Mouse (Mus musculus): ENCODE data around the gene Olfr1124. TPM values are rescaled to one million over a fixed set of nuclear protein-coding genes. Genes with fewer than 3 reads are reported as not detected.

The Olfr1124 gene
- polyA plus RNA-seq, 1 experiment = not detected

DNA sequence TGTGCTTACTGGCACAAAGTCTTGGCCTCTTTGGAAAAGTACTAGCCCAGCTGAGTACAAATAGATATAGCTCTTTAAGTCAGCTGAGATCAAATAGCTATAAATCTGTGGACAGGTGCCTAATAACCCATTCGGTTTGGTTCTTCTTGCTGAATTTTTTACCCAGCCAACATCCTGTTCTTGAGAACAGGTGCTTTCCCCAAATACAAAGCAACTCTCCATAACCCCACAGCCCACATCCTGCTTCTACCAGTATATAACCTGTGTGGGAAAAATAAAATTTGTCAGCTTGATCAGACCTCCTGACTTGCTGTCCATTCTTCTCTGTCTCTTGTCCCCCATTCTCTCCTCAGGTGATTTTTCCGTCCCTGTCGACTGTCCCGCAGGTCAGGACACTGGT, 31.7 kb downstream of the Olfr1124 start:
- Histone ChIP-seq H3K27ac (ENCODE audit: control insufficient read depth, insufficient read depth, low read depth, low read length) (no peak overlapping the region), H3K4me3 (ENCODE audit: control insufficient read depth, low read depth, low read length) (no peak overlapping the region), H3K36me3 (ENCODE audit: control insufficient read depth, insufficient read depth, low read length) (no peaks in the 10 kb centered on the region), H3K27me3 (ENCODE audit: control insufficient read depth, insufficient read depth, low read length) (no peaks in the 10 kb centered on the region), H3K4me1 (ENCODE audit: control insufficient read depth, insufficient read depth, low read length) (no peaks in the 10 kb centered on the region)
- TF ChIP-seq POLR2A (IDR thresholded peaks at IDR 0.05; ENCODE audit: control insufficient read depth, low read depth, low read length) (no peak), CTCF (IDR thresholded peaks at IDR 0.05; ENCODE audit: control insufficient read depth, insufficient read depth, insufficient replicate concordance, low read depth, low read length) (no peak)

- no peak overlapping the region for H3K4me3 ChIP-seq (ENCODE audit: control insufficient read depth, low read depth, low read length)
- H3K27me3 ChIP-seq (ENCODE audit: control insufficient read depth, insufficient read depth, low read length) = no peaks in the 10 kb centered on the region
- TF ChIP-seq POLR2A (IDR thresholded peaks at IDR 0.05; ENCODE audit: control insufficient read depth, low read depth, low read length) = no peak
Measured at GRCm38 (mm10) chr2:87480207-87480606, 50.1 kb downstream of the Olfr1124 start.

DNA sequence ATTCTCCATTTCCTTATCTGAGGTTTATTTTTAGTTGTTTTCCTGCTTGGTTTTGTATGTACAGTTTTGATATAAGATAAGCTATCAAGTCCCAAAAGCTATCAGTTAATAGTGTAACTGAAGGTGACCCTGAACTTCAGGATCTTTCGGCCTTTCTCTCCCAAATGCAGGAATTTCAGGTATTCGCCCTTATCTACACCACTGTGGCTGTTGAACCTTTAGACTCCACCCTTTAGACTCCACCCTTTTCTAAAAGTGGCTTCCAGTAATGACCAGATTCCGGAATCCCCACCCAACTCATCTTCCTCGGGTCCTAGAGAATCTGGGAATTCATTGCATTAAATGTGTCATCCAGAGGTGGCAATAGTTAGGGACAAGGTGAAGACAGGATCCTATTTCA, 51.1 kb downstream of the Olfr1124 start:
- Histone ChIP-seq H3K27ac (ENCODE audit: control insufficient read depth, insufficient read depth, low read depth, low read length) (no peak overlapping the region), H3K36me3 (ENCODE audit: control insufficient read depth, insufficient read depth, low read length) (no peaks in the 10 kb centered on the region), H3K27me3 (ENCODE audit: control insufficient read depth, insufficient read depth, low read length) (no peaks in the 10 kb centered on the region), H3K4me1 (ENCODE audit: control insufficient read depth, insufficient read depth, low read length) (no peaks in the 10 kb centered on the region), H3K4me3 (ENCODE audit: control insufficient read depth, low read depth, low read length) (no peak overlapping the region)
- TF ChIP-seq POLR2A (IDR thresholded peaks at IDR 0.05; ENCODE audit: control insufficient read depth, low read depth, low read length) (no peak), CTCF (IDR thresholded peaks at IDR 0.05; ENCODE audit: control insufficient read depth, insufficient read depth, insufficient replicate concordance, low read depth, low read length) (no peak)

More at GRCm38 (mm10) chr2:87480207-87480606, 50.1 kb downstream of the Olfr1124 start:
- no peaks in the 10 kb centered on the region for H3K36me3 ChIP-seq (ENCODE audit: control insufficient read depth, insufficient read depth, low read length)
- H3K27ac ChIP-seq (ENCODE audit: control insufficient read depth, insufficient read depth, low read depth, low read length) = no peak overlapping the region
- no peaks in the 10 kb centered on the region for H3K4me1 ChIP-seq (ENCODE audit: control insufficient read depth, insufficient read depth, low read length)

DNA sequence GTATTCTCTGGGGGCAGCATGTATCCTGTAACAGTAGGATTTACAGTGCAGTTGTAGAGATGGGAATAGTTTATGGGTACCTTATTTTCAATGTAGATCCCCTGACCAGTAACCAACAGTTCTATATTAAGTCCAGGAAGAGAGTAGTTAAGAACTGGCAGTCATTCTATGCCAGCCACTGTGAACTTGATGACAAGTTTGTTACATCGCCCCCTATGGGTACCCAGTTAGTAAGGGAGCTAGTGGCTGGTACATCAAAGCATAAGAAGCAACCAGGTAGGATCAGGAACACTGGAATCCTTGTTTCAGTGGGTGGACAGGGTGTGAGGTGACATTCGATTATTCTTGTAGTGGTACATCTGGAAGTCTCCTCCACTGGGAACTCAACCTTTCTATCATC, 52.2 kb downstream of the Olfr1124 start:
- Histone ChIP-seq H3K4me3 (ENCODE audit: control insufficient read depth, low read depth, low read length) (no peak overlapping the region), H3K36me3 (ENCODE audit: control insufficient read depth, insufficient read depth, low read length) (no peaks in the 10 kb centered on the region), H3K27me3 (ENCODE audit: control insufficient read depth, insufficient read depth, low read length) (no peaks in the 10 kb centered on the region), H3K27ac (ENCODE audit: control insufficient read depth, insufficient read depth, low read depth, low read length) (no peak overlapping the region), H3K4me1 (ENCODE audit: control insufficient read depth, insufficient read depth, low read length) (no peaks in the 10 kb centered on the region)
- no peak for TF ChIP-seq CTCF (IDR thresholded peaks at IDR 0.05; ENCODE audit: control insufficient read depth, insufficient read depth, insufficient replicate concordance, low read depth, low read length)
- no peak for TF ChIP-seq POLR2A (IDR thresholded peaks at IDR 0.05; ENCODE audit: control insufficient read depth, low read depth, low read length)

Other genes with a start within 250 kb of the Olfr1124 start
- not detected in 2 replicates for gene Olfr1112, start 242.5 kb upstream of the Olfr1124 start, polyA plus RNA-seq (2012; rRNA removed)
- gene Olfr1113, start 221.3 kb upstream of the Olfr1124 start, polyA plus RNA-seq (2012; rRNA removed) = not detected in 2 replicates
- not detected in 2 replicates for gene Olfr1115, start 182.3 kb upstream of the Olfr1124 start, polyA plus RNA-seq (2012; rRNA removed)
- not detected in 2 replicates for gene Olfr1116, start 162.7 kb upstream of the Olfr1124 start, polyA plus RNA-seq (2012; rRNA removed)
- not detected in 2 replicates for gene Olfr1118, start 122.7 kb upstream of the Olfr1124 start, polyA plus RNA-seq (2012; rRNA removed)
- not detected in 2 replicates for gene Olfr1120, start 75.5 kb upstream of the Olfr1124 start, polyA plus RNA-seq (2012; rRNA removed)
- not detected in 2 replicates for gene Olfr1121, start 60.4 kb upstream of the Olfr1124 start, polyA plus RNA-seq (2012; rRNA removed)
- gene Olfr1122, start 44.4 kb upstream of the Olfr1124 start, polyA plus RNA-seq (2012; rRNA removed) = not detected in 2 replicates
- gene Olfr1123, start 13.6 kb upstream of the Olfr1124 start, polyA plus RNA-seq (2012; rRNA removed) = not detected in 2 replicates
- gene Olfr1126, start 23.7 kb downstream of the Olfr1124 start, polyA plus RNA-seq (2012; rRNA removed) = not detected in 2 replicates
- 0.13 and 0.21 TPM in 2 replicates for gene Pramel7, start 66.8 kb downstream of the Olfr1124 start, polyA plus RNA-seq (2012; rRNA removed)
- gene Pramel6, start 76.3 kb downstream of the Olfr1124 start, polyA plus RNA-seq (2012; rRNA removed) = not detected in 2 replicates
- gene Olfr153, start 101.5 kb downstream of the Olfr1124 start, polyA plus RNA-seq (2012; rRNA removed) = 0.08 and 0.42 TPM in 2 replicates
- not detected in 2 replicates for gene Olfr1128, start 115.3 kb downstream of the Olfr1124 start, polyA plus RNA-seq (2012; rRNA removed)
- not detected in 2 replicates for gene Olfr1129, start 143.6 kb downstream of the Olfr1124 start, polyA plus RNA-seq (2012; rRNA removed)
- gene Olfr1130, start 175.9 kb downstream of the Olfr1124 start, polyA plus RNA-seq (2012; rRNA removed) = not detected in 2 replicates
- gene Olfr1131, start 196.8 kb downstream of the Olfr1124 start, polyA plus RNA-seq (2012; rRNA removed) = not detected in 2 replicates
- gene Olfr1132, start 207.3 kb downstream of the Olfr1124 start, polyA plus RNA-seq (2012; rRNA removed) = not detected in 2 replicates
- gene Olfr1133, start 217.1 kb downstream of the Olfr1124 start, polyA plus RNA-seq (2012; rRNA removed) = not detected in 2 replicates
- not detected in 2 replicates for gene Olfr1134, start 228.2 kb downstream of the Olfr1124 start, polyA plus RNA-seq (2012; rRNA removed)
- gene Olfr1135, start 243.4 kb downstream of the Olfr1124 start, polyA plus RNA-seq (2012; rRNA removed) = not detected in 2 replicates